Mouse (Mus musculus): ENCODE measurements around the gene Cyp3a11. TPM values are rescaled to one million over a fixed set of nuclear protein-coding genes. Genes with fewer than 3 reads are reported as not detected.

Gene Cyp3a11
- polyA plus RNA-seq, 1 experiment from 2014 or later: not detected

Other genes starting within 250 kb of the Cyp3a11 start
- not detected in 2 replicates for gene Cyp3a41a, start 159.8 kb downstream of the Cyp3a11 start, polyA plus RNA-seq (2015; fragmentation: Nextera tagmentation; extraction: Ambion mirVana)
- not detected in 2 replicates for gene Cyp3a44, start 74.1 kb downstream of the Cyp3a11 start, polyA plus RNA-seq (2015; fragmentation: Nextera tagmentation; extraction: Ambion mirVana)
- not detected in 2 replicates for gene Cyp3a25, start 129.7 kb upstream of the Cyp3a11 start, polyA plus RNA-seq (2015; fragmentation: Nextera tagmentation; extraction: Ambion mirVana)
- gene Cyp3a59, start 199.3 kb upstream of the Cyp3a11 start, polyA plus RNA-seq (2015; fragmentation: Nextera tagmentation; extraction: Ambion mirVana): not detected in 2 replicates

Measured in heart, embryonic 15.5 days (tissue).